Mouse (Mus musculus) midbrain, embryonic 12.5 days (tissue): ENCODE results near the gene Mypop. TPM values are rescaled to one million over a fixed set of nuclear protein-coding genes. Genes with fewer than 3 reads are reported as not detected.
A peak's percentile ranks its signal among the peaks of the same experiment; 100 is the strongest.

Experiments
- ATAC-seq: fragments of 200-750 bp; cut with Nextera tagmentation; 2 replicates; pipeline ENCODE4 v1.8.0; 2017; ENCODE audit warnings: low read depth, moderate TSS enrichment, moderate library complexity; ENCODE audit not compliant: low FRiP score
- H3K27ac ChIP-seq: fragments of 300-500 bp; sonication (generic); replicated peaks from 2 replicates; pipeline ENCODE4 v1.5.1; 2016; ENCODE audit warnings: mild to moderate bottlenecking
- H3K27me3 ChIP-seq: fragments of 300-500 bp; sonication (generic); 2 replicates; pipeline ENCODE4 v1.6.1; 2016; ENCODE audit warnings: mild to moderate bottlenecking
- H3K36me3 ChIP-seq: fragments of 300-500 bp; sonication (generic); 2 replicates; pipeline ENCODE4 v1.6.1; 2016
- H3K4me1 ChIP-seq: fragments of 300-500 bp; sonication (generic); 2 replicates; pipeline ENCODE4 v1.6.1; 2016
- H3K4me2 ChIP-seq: fragments of 300-500 bp; sonication (generic); replicated peaks from 2 replicates; pipeline ENCODE4 v1.6.1; 2016; ENCODE audit warnings: mild to moderate bottlenecking, moderate library complexity
- H3K4me3 ChIP-seq: fragments of 300-500 bp; sonication (generic); 2 replicates; pipeline ENCODE4 v1.5.1; 2016; ENCODE audit warnings: mild to moderate bottlenecking
- H3K9ac ChIP-seq: fragments of 300-500 bp; sonication (generic); replicated peaks from 2 replicates; pipeline ENCODE4 v1.6.1; 2016; ENCODE audit warnings: mild to moderate bottlenecking, moderate library complexity
- H3K9me3 ChIP-seq: fragments of 300-500 bp; sonication (generic); 2 replicates; pipeline ENCODE4 v1.6.1; 2016; ENCODE audit warnings: mild to moderate bottlenecking
- WGBS: fragments of 180-500 bp; shearing (Covaris S2); methylation state at CpG from one replicate; pipeline ENCODE4 v1.1.7; 2016; 5-methylcytosine and 5-hydroxymethylcytosine counted together
- polyA plus RNA-seq: library from polyadenylated mRNA; unstranded; fragments of >200 nt; fragmentation: Nextera tagmentation; extraction: Ambion mirVana; gene quantifications from 2 replicates; pipeline ENCODE4 v1.2.1, GENCODE M21; 2016

Gene Mypop
- polyA plus RNA-seq, 1 experiment from 2014 or later = 6.1 TPM

- Histone ChIP-seq H3K4me3 (peak within 1 kb of the TSS; percentile 96), H3K9ac (peak within 1 kb of the TSS; percentile 90), H3K4me1 (peaks cover 17% of the 10 kb centered on the region), H3K4me2 (peak within 1 kb of the TSS; percentile 86), H3K27me3 (peaks cover 40% of the 10 kb centered on the region), H3K9me3 (no peaks in the 10 kb centered on the region), H3K36me3 (no peaks in the 10 kb centered on the region), H3K27ac (peak within 1 kb of the TSS; percentile 56)
- WGBS = 7% methylated on average over 30 of the region's 30 CpGs
- ATAC-seq = peak; percentile 27
Observed at GRCm38 (mm10) chr7:19023357-19023814, 32.3 kb downstream of the Mypop start, which contains the start of gene Foxa3. TSS of gene Foxa3 (minus strand) at chr7:19023538.

GRCm38 (mm10) chr7:19024096-19024506 lies 33.1 kb downstream of the Mypop start, which contains the start of gene Sympk:
TSS of gene Sympk (plus strand) at chr7:19024377.
- no peaks in the 10 kb centered on the region for H3K9me3 ChIP-seq
- H3K36me3 ChIP-seq = peaks cover 7% of the 10 kb centered on the region
- H3K27ac ChIP-seq = peak within 1 kb of the TSS; percentile 56
- under 1% methylated on average over 48 of the region's 50 CpGs for WGBS
- peaks cover 17% of the 10 kb centered on the region for H3K4me1 ChIP-seq
- peaks cover 40% of the 10 kb centered on the region for H3K27me3 ChIP-seq
- H3K4me2 ChIP-seq = peak within 1 kb of the TSS; percentile 86
- peak; percentile 96 for ATAC-seq
- peak within 1 kb of the TSS; percentile 96 for H3K4me3 ChIP-seq
- peak within 1 kb of the TSS; percentile 90 for H3K9ac ChIP-seq

GRCm38 (mm10) chr7:19024581-19025255 lies 33.7 kb downstream of the Mypop start:
- H3K27ac ChIP-seq = peak overlapping the region; percentile 56
- peak overlapping the region; percentile 86 for H3K4me2 ChIP-seq
- 2% methylated on average over 35 of the region's 36 CpGs for WGBS
- peak; percentile 68 for ATAC-seq
- no peaks in the 10 kb centered on the region for H3K9me3 ChIP-seq
- peaks cover 13% of the 10 kb centered on the region for H3K36me3 ChIP-seq
- H3K27me3 ChIP-seq = peaks cover 40% of the 10 kb centered on the region
- peak overlapping the region; percentile 90 for H3K9ac ChIP-seq
- peak overlapping the region; percentile 96 for H3K4me3 ChIP-seq
- H3K4me1 ChIP-seq = peaks cover 17% of the 10 kb centered on the region

GRCm38 (mm10) chr7:19028067-19028466 lies 37.0 kb downstream of the Mypop start:
- Histone ChIP-seq H3K9me3 (no peaks in the 10 kb centered on the region), H3K27me3 (peaks cover 8% of the 10 kb centered on the region), H3K9ac (no peak overlapping the region), H3K27ac (no peak overlapping the region), H3K4me2 (no peak overlapping the region), H3K36me3 (peaks cover 46% of the 10 kb centered on the region), H3K4me1 (peaks cover 17% of the 10 kb centered on the region), H3K4me3 (no peak overlapping the region)
- ATAC-seq = no peak

- H3K4me3 ChIP-seq = no peak overlapping the region
- no peak overlapping the region for H3K27ac ChIP-seq
- ATAC-seq = peak; percentile 39
- H3K36me3 ChIP-seq = peaks cover 55% of the 10 kb centered on the region
- H3K4me1 ChIP-seq = peaks cover 17% of the 10 kb centered on the region
- no peak overlapping the region for H3K9ac ChIP-seq
- H3K27me3 ChIP-seq = no peaks in the 10 kb centered on the region
- H3K9me3 ChIP-seq = no peaks in the 10 kb centered on the region
- H3K4me2 ChIP-seq = no peak overlapping the region
- WGBS = 64% methylated on average over 6 of the region's 6 CpGs
Observed at GRCm38 (mm10) chr7:19029084-19029653, 38.1 kb downstream of the Mypop start.

- H3K4me3 ChIP-seq = no peak overlapping the region
- H3K9ac ChIP-seq = no peak overlapping the region
- no peaks in the 10 kb centered on the region for H3K27me3 ChIP-seq
- H3K36me3 ChIP-seq = peaks cover 80% of the 10 kb centered on the region
- no peak for ATAC-seq
- H3K4me1 ChIP-seq = no peaks in the 10 kb centered on the region
- H3K9me3 ChIP-seq = no peaks in the 10 kb centered on the region
- 40% methylated on average over 4 of the region's 4 CpGs for WGBS
- H3K27ac ChIP-seq = no peak overlapping the region; the same call in 1 of the 2 replicates
- H3K4me2 ChIP-seq = no peak overlapping the region
Observed at GRCm38 (mm10) chr7:19031641-19032040, 40.6 kb downstream of the Mypop start.

GRCm38 (mm10) chr7:19044616-19045015 lies 53.6 kb downstream of the Mypop start:
- Histone ChIP-seq H3K9me3 (no peaks in the 10 kb centered on the region), H3K36me3 (peaks cover 100% of the 10 kb centered on the region), H3K27ac (no peak overlapping the region), H3K4me2 (no peak overlapping the region), H3K4me3 (no peak overlapping the region), H3K4me1 (no peaks in the 10 kb centered on the region), H3K27me3 (no peaks in the 10 kb centered on the region), H3K9ac (no peak overlapping the region)
- ATAC-seq = no peak
- over 99% methylated on average over 6 of the region's 6 CpGs for WGBS

GRCm38 (mm10) chr7:19046286-19047069 lies 55.4 kb downstream of the Mypop start:
- Histone ChIP-seq H3K9ac (no peak overlapping the region), H3K27me3 (no peaks in the 10 kb centered on the region), H3K9me3 (no peaks in the 10 kb centered on the region), H3K4me2 (no peak overlapping the region), H3K4me3 (no peak overlapping the region), H3K27ac (no peak overlapping the region), H3K4me1 (no peaks in the 10 kb centered on the region), H3K36me3 (peaks cover 100% of the 10 kb centered on the region)
- WGBS = 90% methylated on average over 11 of the region's 11 CpGs
- no peak for ATAC-seq

- Histone ChIP-seq H3K9me3 (no peaks in the 10 kb centered on the region), H3K4me1 (no peaks in the 10 kb centered on the region), H3K27me3 (no peaks in the 10 kb centered on the region), H3K36me3 (peaks cover 99% of the 10 kb centered on the region), H3K9ac (no peak overlapping the region), H3K4me2 (no peak overlapping the region), H3K27ac (no peak overlapping the region), H3K4me3 (no peak overlapping the region)
- no peak for ATAC-seq
- WGBS = 92% methylated on average over 14 of the region's 14 CpGs
Observed at GRCm38 (mm10) chr7:19048006-19048527, 57.0 kb downstream of the Mypop start.

- Histone ChIP-seq H3K27me3 (no peaks in the 10 kb centered on the region), H3K36me3 (peaks cover 91% of the 10 kb centered on the region), H3K4me2 (no peak overlapping the region), H3K27ac (no peak overlapping the region), H3K4me3 (no peak overlapping the region), H3K4me1 (peaks cover 4% of the 10 kb centered on the region), H3K9ac (no peak overlapping the region), H3K9me3 (no peaks in the 10 kb centered on the region)
- no peak for ATAC-seq
- 94% methylated on average over 5 of the region's 5 CpGs for WGBS
Observed at GRCm38 (mm10) chr7:19049252-19049651, 58.2 kb downstream of the Mypop start.

GRCm38 (mm10) chr7:19050172-19050571 lies 59.1 kb downstream of the Mypop start:
- 91% methylated on average over 8 of the region's 8 CpGs for WGBS
- Histone ChIP-seq H3K4me3 (no peak overlapping the region), H3K4me2 (no peak overlapping the region), H3K27me3 (no peaks in the 10 kb centered on the region), H3K36me3 (peaks cover 81% of the 10 kb centered on the region), H3K9me3 (no peaks in the 10 kb centered on the region), H3K27ac (no peak overlapping the region), H3K4me1 (peaks cover 12% of the 10 kb centered on the region), H3K9ac (no peak overlapping the region)
- ATAC-seq = no peak

GRCm38 (mm10) chr7:19051161-19051560 lies 60.1 kb downstream of the Mypop start:
- no peak for ATAC-seq
- no peaks in the 10 kb centered on the region for H3K27me3 ChIP-seq
- H3K27ac ChIP-seq = no peak overlapping the region
- H3K9ac ChIP-seq = no peak overlapping the region
- no peak overlapping the region for H3K4me2 ChIP-seq
- peaks cover 12% of the 10 kb centered on the region for H3K4me1 ChIP-seq
- WGBS = 71% methylated on average over 4 of the region's 4 CpGs
- no peak overlapping the region for H3K4me3 ChIP-seq
- no peaks in the 10 kb centered on the region for H3K9me3 ChIP-seq
- H3K36me3 ChIP-seq = peaks cover 71% of the 10 kb centered on the region
